Mouse (Mus musculus) brain, embryonic 18.5 days (tissue): ENCODE data around the gene Ninj2.
A peak's percentile ranks its signal among the peaks of the same experiment; 100 is the strongest.

Experiments used
- DNase-seq: peaks from one replicate; pipeline ENCODE4 v3.0.0-alpha.2; 2012; ENCODE audit warnings: low read depth, low spot score

The Ninj2 gene

GRCm38 (mm10) chr6:120175650-120176049 is 82.5 kb downstream of the Ninj2 start:
- no peak for DNase-seq

GRCm38 (mm10) chr6:120179044-120179755 is 86.0 kb downstream of the Ninj2 start:
- no peak for DNase-seq

GRCm38 (mm10) chr6:120179756-120180206 is 86.6 kb downstream of the Ninj2 start:
- no peak for DNase-seq

- DNase-seq: no peak
Observed at GRCm38 (mm10) chr6:120180492-120180891, 87.3 kb downstream of the Ninj2 start.

GRCm38 (mm10) chr6:120182160-120182559 is 89.0 kb downstream of the Ninj2 start:
- no peak for DNase-seq

GRCm38 (mm10) chr6:120183771-120184170 is 90.6 kb downstream of the Ninj2 start:
- DNase-seq: no peak

DNA sequence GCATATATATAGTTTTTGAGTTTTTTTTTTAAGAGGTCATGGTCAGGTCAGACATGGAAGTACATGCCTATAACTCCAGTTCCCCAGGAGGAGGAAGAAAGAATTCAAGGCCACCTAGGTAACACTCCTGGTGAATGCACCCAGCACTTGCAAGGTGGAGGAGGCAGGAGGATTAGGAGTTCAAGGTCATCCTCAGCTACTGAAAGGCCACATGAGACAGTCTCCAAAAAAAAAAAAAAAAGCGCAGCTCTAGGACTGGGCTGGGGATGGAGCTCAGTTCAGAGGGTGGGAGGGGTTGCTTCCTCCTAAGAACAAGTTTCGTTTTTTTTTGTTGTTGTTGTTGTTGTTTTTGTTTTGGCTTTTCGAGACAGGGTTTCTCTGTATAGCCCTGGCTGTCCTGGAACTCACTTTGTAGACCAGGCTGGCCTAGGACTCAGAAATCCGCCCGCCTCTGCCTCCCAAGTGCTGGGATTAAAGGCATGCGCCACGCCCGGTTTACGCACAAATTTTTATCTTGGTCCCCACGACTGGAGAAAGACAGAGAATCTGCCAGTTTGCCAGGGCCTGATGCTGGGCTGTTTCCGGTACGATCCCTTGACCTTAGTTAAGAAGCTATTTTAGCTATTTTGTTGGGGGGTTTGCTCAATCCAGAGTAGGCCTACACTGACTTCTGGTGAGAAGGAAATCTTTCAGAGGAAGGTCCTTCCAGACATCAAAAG is 92.0 kb downstream of the Ninj2 start:
- no peak for DNase-seq

DNA sequence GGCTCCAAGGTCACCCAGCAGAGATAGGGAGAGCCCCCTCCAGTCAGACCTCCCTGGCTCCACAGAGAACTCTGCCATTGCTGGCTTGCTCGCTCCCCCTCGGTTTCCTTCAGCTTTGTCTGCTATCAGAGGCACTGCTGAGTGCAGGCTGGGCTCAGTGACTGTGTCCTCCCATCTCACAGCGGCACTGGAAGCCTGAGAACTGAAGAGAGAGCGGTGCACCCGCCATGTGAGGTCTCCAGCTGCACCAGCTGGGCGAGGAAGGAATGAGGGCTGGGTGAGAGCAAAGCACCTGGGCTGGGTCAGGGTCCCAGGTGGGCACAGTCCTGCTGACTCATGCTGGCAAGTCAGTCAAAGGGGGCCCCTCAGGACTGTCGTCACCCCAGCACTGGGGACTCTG is 92.6 kb downstream of the Ninj2 start:
- no peak for DNase-seq

DNA sequence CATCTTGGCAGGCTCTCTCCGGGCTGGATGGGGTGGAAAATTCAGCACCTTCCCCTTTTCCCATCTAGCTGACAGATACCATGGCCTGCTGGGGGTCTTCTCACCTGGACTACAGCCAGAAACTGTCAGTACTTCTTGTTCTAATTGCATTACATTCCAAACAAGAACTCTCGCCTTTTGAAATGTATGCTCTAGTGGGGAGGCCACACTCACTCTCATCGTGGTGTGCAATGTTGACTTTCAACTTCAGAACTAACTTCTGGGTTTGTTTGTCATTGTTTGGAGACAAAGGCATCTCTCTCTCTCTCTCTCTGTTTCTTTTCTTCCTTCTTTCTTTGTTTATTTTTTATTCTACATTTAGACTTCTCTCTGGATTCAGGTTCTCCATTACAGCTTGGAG is 93.4 kb downstream of the Ninj2 start:
- no peak for DNase-seq

DNA sequence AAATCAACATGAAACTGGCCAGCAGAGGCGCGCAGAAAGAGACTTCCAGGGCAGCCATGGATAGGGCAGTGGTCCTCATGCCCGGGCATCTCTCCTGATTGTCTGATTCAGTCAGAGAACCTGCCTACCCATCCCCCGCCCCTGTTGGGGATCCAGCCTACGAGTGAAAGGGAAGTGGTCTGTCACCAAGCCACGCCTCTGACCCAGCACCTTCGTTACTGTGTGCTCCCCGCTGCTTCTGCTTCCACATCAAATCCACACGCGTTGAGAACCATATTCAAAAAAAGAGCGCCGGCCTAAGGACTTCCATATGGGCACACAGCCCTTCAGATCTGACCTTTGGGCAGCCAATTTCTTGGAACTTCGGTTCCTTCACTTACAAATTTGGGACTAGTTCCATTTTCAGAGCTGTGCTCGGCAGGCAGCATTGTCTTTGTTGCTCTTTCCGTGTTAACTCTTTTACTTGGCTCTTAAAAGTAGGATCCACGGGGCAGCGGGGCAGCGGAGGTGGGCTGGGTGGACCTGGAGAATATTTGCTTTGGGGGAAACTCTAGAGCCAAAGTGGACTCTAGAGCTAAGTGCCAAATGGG is 94.5 kb downstream of the Ninj2 start:
- no peak for DNase-seq

DNA sequence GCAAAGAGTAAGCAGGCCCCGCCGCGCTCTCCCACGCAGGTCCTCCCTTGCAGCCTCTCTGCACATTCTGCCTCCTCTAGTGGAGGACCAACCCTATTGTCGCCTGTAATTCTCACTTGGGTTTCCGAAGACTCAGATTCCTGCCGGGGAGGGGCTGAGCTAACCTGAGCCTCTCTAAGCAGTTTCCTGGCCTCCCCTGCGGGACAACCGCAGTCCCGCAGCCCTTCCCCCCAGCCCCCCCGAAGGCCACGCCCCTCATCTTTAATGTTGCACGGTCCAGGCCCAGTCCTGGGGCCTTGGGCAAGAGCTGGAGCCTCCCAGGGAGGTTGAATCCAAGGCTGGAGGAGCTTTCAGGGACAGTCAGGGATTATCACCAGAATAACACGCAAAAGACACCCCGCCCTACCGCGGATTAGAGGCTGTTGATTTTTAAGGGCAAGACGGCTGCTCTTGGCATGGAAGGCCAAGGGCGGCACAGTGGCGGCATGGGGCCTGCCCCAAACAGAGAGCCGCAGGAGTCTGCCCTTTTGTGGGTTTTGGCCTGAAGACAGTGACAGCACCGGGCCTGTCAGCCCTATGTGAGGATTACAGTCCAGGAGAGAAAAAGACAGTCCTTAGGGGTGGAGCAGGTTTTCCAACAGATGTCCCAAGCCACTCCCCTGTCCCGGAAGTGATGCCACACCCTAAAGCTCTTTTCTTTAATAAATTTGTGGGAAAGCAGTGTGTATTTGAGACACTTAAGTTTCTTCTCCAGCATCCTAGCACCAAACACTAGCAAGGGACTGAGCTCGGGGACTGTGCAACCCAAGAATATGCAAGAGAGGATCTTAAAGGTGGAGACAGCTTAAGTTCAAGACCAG is 95.5 kb downstream of the Ninj2 start:
- DNase-seq: no peak

GRCm38 (mm10) chr6:120189287-120189686 is 96.1 kb downstream of the Ninj2 start:
- no peak for DNase-seq

DNA sequence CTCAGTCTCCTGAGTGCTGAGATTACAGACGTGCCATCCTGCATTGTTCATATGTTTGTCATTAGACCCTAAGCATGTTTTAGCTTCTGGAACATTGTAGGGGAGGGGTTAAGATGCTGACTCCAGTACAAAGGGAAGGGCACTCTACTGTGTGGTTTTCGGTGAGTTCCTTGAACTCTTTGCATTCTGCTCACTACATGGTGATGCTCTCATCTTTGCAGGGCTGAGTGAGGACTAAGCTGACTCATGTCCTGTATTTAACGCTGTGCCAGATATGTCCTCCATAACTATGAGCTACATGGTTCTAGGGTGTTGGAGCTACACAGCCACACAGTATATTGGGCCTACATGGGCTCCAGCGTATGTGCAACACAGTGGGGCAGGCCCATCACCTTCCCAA is 97.2 kb downstream of the Ninj2 start:
- no peak for DNase-seq

- no peak for DNase-seq
Observed at GRCm38 (mm10) chr6:120190912-120191311, 97.8 kb downstream of the Ninj2 start.

DNA sequence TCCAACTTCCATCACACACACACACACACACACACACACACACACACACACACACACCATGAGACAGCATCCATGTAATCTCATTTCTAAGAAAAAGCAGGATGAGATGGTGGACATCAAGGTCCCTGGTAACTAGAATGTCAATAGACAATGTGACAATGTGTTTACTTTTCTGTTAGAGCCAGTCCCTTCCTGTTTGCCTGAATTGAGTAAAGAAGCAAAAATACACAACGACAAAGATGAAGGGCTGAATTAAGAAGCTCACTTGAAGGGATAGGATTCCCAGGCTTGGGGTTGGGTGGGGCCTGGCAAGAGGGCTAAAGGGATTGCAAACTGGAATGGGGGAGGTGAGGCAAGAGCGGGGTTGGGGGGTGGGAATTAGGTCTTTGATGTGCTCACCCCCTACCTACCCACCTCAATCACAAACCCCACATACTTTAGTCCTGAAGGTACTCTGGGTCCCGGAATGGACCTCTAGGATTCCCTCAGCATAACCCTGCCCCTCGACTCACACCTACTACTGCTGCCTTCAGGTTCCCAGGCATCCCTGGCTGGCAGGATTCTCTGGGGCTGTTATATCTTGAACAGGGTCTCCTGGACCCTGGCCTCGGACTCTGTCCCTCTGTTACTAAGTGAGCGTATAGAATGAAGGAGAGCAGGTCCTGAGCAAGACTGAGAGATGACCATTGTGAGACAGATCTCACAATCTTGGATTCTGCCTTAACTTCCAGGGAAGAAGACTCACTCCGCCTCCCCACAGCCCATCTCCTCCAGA is 98.4 kb downstream of the Ninj2 start:
- DNase-seq: no peak

GRCm38 (mm10) chr6:120192211-120192870 is 99.2 kb downstream of the Ninj2 start:
- DNase-seq: no peak

DNA sequence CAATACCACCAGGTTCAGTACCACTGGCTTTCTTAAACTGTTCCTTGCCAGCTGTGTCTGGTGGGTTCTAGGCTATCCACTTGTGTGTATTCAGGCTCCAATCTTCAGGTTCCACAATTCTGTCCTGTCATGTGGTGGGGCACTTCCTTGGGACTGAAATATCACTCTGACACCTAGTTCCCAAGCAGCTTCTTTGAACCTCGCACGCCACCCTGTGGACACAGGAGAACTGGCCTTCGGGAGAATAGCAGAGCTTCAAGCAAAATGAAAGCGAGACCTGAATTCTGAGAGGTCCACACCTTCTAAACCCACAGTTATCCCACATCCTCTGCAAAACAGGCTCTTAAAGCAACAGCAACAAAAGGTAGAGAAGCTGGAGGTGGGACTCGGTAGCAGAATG is 100.0 kb downstream of the Ninj2 start:
- DNase-seq: peak; percentile 20

DNA sequence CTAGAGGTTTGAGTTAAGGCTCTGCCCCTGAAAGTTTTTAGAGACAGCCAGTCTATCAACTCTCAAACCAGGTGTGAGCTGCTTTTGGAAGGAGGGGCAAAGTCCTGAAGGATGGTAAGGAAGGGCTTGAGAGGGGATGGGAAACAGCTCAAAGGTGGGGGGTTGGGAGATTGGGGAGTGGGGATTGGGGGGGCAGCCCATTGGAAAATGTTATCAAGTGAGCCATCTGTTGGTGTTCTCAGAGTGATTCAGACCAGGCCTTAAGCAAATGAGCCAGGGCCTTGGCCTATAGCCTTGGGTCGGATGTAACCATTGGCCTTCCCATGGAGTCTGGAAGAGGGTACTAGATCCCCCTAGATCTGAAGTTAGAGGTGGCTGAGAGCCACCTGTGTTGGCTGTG is 100.6 kb downstream of the Ninj2 start:
- DNase-seq: no peak

GRCm38 (mm10) chr6:120194305-120194704 is 101.2 kb downstream of the Ninj2 start:
- DNase-seq: no peak

DNA sequence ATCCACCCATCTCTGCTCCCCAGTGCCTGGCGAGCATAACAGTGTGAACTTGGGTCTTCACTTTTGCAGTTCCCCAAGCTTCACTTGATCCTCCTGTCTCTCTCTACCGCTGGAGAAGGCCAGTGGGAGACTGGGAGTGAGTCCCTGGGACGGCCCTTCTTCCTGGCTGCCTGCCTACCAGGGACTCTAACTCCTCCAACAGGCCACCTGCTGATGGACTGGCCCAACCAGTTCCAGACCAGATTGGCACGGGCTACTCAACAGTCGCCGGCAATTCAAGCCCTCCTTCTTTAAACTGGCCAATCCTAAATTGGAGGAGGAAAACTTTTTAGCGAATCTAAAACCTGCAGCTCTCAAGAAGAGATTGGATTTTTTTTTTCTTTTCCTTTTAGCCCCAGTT is 101.8 kb downstream of the Ninj2 start:
- no peak for DNase-seq

DNA sequence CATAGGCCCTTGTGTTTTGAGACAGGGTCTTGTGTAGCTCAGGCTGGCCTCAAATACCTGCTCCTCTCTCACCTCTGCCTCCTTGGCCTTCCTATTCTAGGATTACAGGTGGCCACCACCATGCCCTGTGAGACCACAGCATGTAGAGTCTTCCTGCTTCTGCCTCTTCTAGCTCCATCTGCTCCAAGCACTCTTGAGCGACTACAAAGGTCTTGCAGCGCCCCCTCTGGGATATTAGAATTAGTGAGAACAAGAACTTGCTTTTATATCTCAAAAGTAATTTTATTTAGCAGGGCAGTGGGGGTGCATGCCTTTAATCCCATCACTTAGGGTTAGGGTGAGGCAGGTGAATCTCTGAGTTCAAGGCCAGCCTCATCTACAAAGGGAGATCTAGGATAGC is 103.7 kb downstream of the Ninj2 start:
- no peak for DNase-seq
